Mouse (Mus musculus): ENCODE data around the gene Lrp11. TPM values are rescaled to one million over a fixed set of nuclear protein-coding genes. Genes with fewer than 3 reads are reported as not detected.
A peak's percentile ranks its signal among the peaks of the same experiment; 100 is the strongest.

Lrp11 gene
- polyA plus RNA-seq, 1 experiment = 1.3 TPM

DNA sequence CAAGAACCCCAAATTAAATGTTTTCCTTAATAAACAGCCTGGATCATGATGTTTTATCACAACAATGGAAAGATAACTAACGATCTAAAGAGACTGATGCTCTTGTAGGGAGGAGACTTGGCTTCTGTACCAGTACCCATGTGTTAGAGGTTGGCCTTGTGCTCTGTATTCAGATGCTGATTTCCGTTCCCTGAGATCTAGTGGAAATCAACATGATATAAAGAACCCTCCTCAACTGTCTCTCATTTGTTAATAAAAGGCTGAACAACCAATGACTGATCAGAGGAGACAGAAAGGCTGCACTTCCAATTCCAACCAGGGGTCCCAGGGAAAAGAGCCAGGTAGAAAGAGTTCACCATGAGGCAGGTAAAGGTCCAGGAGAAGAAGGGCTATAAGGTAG is 56.3 kb downstream of the Lrp11 start:
- H3K27ac ChIP-seq (ENCODE audit: insufficient read depth, low read length) = no peak overlapping the region
- no peak overlapping the region for H3K4me3 ChIP-seq (ENCODE audit: extremely low read depth, insufficient read depth, insufficient read length)
- peaks cover 25% of the 10 kb centered on the region for H3K36me3 ChIP-seq (ENCODE audit: control insufficient read depth, insufficient read depth, low read length)
- TF ChIP-seq POLR2A (IDR thresholded peaks at IDR 0.05; ENCODE audit: low read depth, low read length) (no peak), CTCF (IDR thresholded peaks at IDR 0.05; ENCODE audit: extremely low read depth, insufficient read depth, insufficient read length, insufficient replicate concordance) (no peak)
- 93% methylated on average over 2 of the region's 2 CpGs for WGBS
- no peaks in the 10 kb centered on the region for H3K27me3 ChIP-seq (ENCODE audit: control insufficient read depth, insufficient read depth, low read length)
- H3K4me1 ChIP-seq (ENCODE audit: control insufficient read depth, insufficient read depth, insufficient read length) = no peaks in the 10 kb centered on the region
- no peak for DNase-seq (ENCODE audit: low read depth in 1 of 2, low spot score in 2 of 2)

DNA sequence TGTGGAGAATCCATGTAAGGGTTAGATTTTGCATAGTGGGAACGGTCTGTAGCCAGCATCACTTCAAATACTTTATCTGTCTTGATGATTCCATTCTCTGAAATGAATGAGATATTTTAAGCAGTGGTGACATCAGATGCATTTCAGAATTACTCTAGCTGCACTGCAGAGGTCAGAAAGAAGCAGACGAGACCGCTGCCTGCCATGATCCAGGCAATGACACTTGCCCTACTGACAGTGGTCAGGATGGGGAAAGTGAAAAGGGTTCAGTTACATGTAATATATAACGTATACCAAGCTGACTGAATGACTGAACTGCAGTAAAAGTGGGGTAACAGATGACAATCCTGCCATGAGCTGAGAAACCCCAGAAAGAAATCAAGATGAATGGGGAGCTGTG is 59.5 kb downstream of the Lrp11 start:
- no peak for TF ChIP-seq CTCF (IDR thresholded peaks at IDR 0.05; ENCODE audit: extremely low read depth, insufficient read depth, insufficient read length, insufficient replicate concordance)
- no peak for TF ChIP-seq POLR2A (IDR thresholded peaks at IDR 0.05; ENCODE audit: low read depth, low read length)
- H3K27ac ChIP-seq (ENCODE audit: insufficient read depth, low read length) = no peak overlapping the region
- WGBS = 94% methylated on average over 4 of the region's 4 CpGs
- no peak overlapping the region for H3K4me3 ChIP-seq (ENCODE audit: extremely low read depth, insufficient read depth, insufficient read length)
- H3K4me1 ChIP-seq (ENCODE audit: control insufficient read depth, insufficient read depth, insufficient read length) = no peaks in the 10 kb centered on the region
- no peaks in the 10 kb centered on the region for H3K27me3 ChIP-seq (ENCODE audit: control insufficient read depth, insufficient read depth, low read length)
- DNase-seq (ENCODE audit: low read depth in 1 of 2, low spot score in 2 of 2) = no peak
- H3K36me3 ChIP-seq (ENCODE audit: control insufficient read depth, insufficient read depth, low read length) = peaks cover 19% of the 10 kb centered on the region

DNA sequence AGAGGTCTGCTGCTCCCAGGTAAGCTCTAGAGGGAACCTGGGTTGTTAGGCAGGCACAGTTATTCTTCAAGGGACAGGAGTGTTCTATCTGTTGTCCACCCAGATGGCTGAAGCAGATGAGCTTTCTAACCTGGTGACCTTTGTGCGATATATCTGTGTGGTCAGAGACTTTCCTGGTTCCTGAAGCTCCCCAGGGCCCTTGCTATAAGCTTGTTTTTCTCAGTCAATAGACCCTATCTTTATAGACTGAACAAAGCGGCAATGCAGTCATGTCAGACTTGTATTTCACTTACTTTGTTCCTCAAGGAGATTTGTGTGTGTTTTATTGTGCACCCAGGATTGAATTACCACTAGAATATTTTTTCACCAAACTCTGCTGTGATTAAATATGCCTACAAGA is 61.5 kb downstream of the Lrp11 start:
- 97% methylated on average over 2 of the region's 2 CpGs for WGBS

DNA sequence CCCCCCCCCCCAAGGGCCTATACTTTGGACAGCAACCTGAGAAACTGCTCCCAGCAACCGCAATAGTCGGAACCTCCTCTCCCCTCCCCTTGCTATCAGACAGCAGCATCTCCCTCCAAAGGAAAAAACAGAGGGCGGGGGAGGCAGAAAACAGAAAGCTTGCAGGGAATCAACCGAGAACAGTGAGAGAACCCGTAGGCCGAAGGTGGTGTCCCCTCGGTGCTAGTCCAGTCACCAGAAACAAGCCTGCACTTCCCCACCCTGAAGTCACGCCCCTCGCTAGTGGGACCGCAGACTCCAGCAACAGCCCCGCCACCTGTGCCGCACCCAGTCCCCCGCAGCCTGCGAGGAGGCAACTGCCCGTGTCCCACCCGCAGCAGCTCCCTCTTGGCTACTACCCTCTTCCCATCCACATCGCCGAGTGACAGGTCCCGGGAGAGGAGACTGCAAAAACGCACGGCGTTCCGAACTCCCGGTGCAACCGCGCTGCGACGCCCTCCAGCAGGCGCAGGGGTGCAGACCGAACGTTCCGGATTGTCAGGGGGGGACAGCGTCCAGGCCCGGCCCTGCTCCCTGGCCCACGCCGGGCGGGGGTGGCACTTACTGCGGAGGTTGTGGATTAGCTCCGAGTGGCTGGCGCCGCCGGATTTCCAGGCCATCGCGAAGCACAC is 73.0 kb downstream of the Lrp11 start:
- Histone ChIP-seq H3K27me3 (ENCODE audit: control insufficient read depth, insufficient read depth, low read length) (no peaks in the 10 kb centered on the region), H3K4me1 (ENCODE audit: control insufficient read depth, insufficient read depth, insufficient read length) (no peaks in the 10 kb centered on the region; the same call in none of the 2 replicates), H3K4me3 (ENCODE audit: extremely low read depth, insufficient read depth, insufficient read length) (peak overlapping the region; percentile 75), H3K36me3 (ENCODE audit: control insufficient read depth, insufficient read depth, low read length) (peaks cover 1% of the 10 kb centered on the region; the same call in 1 of the 2 replicates), H3K27ac (ENCODE audit: insufficient read depth, low read length) (peak overlapping the region; percentile 81)
- DNase-seq (ENCODE audit: low read depth in 1 of 2, low spot score in 2 of 2) = peak; percentile 49 to 57
- WGBS = under 1% methylated on average over 44 of the region's 44 CpGs
- TF ChIP-seq CTCF (IDR thresholded peaks at IDR 0.05; ENCODE audit: extremely low read depth, insufficient read depth, insufficient read length, insufficient replicate concordance) (no peak), POLR2A (IDR thresholded peaks at IDR 0.05; ENCODE audit: low read depth, low read length) (0 out of 2 replicates have a peak, but pooled peaks have one; percentile 8)

More for the DNA sequence above, 61.5 kb downstream of the Lrp11 start:
- Histone ChIP-seq H3K4me3 (ENCODE audit: extremely low read depth, insufficient read depth, insufficient read length) (no peak overlapping the region), H3K27me3 (ENCODE audit: control insufficient read depth, insufficient read depth, low read length) (no peaks in the 10 kb centered on the region), H3K36me3 (ENCODE audit: control insufficient read depth, insufficient read depth, low read length) (peaks cover 14% of the 10 kb centered on the region), H3K4me1 (ENCODE audit: control insufficient read depth, insufficient read depth, insufficient read length) (no peaks in the 10 kb centered on the region), H3K27ac (ENCODE audit: insufficient read depth, low read length) (no peak overlapping the region)
- TF ChIP-seq POLR2A (IDR thresholded peaks at IDR 0.05; ENCODE audit: low read depth, low read length) (no peak), CTCF (IDR thresholded peaks at IDR 0.05; ENCODE audit: extremely low read depth, insufficient read depth, insufficient read length, insufficient replicate concordance) (no peak)
- no peak for DNase-seq (ENCODE audit: low read depth in 1 of 2, low spot score in 2 of 2)

DNA sequence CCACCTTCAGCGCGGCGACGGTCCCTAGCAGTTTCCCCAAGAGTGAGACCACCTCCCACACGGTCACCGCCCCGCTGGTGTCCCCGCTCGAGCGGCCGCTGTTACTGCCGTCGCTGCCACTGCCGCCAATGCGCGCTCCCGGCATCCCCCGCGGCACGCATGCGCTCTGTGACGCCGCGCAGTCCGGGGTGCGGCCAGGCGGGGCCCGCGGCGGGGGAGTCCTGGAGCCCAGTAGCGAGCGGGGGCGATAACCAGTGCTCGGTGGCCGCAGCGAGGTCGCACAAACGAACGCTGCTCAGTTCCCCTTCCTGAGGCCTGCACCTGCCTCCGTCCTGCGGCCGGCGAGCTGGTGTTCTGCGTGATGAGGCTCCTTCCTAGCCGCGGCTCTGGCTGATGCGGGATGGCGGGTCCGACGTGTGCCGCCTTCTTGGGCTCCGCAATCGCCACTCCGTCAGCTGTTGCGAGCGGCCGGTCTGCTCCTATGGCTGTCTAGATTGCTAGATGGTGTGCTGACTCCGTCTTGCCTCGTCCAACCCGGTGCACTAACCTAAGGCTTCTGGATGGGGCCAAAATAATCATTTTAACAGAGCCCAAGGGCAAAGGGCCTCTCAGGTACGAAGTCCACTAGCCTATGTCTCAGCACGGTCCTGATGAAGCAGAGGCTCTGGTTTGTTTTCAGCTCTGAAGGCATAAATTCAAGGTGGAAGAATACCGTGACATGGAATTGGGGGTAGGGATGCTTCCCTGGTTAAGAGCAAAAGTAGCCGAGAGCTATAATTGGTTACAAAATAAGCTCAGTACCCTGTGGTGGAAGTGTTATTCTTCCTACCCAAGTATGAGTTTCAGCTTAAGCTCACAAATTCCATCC is 73.8 kb downstream of the Lrp11 start:
- TF ChIP-seq CTCF (IDR thresholded peaks at IDR 0.05; ENCODE audit: extremely low read depth, insufficient read depth, insufficient read length, insufficient replicate concordance) (no peak), POLR2A (IDR thresholded peaks at IDR 0.05; ENCODE audit: low read depth, low read length) (peak; percentile 57; the same call in 1 of the 2 replicates)
- peak; percentile 68 to 91 for DNase-seq (ENCODE audit: low read depth in 1 of 2, low spot score in 2 of 2)
- Histone ChIP-seq H3K27ac (ENCODE audit: insufficient read depth, low read length) (peak overlapping the region; percentile 81), H3K27me3 (ENCODE audit: control insufficient read depth, insufficient read depth, low read length) (no peaks in the 10 kb centered on the region), H3K36me3 (ENCODE audit: control insufficient read depth, insufficient read depth, low read length) (peaks cover 1% of the 10 kb centered on the region; the same call in 1 of the 2 replicates), H3K4me1 (ENCODE audit: control insufficient read depth, insufficient read depth, insufficient read length) (no peaks in the 10 kb centered on the region; the same call in none of the 2 replicates), H3K4me3 (ENCODE audit: extremely low read depth, insufficient read depth, insufficient read length) (peak overlapping the region; percentile 75)
- under 1% methylated on average over 64 of the region's 64 CpGs for WGBS

DNA sequence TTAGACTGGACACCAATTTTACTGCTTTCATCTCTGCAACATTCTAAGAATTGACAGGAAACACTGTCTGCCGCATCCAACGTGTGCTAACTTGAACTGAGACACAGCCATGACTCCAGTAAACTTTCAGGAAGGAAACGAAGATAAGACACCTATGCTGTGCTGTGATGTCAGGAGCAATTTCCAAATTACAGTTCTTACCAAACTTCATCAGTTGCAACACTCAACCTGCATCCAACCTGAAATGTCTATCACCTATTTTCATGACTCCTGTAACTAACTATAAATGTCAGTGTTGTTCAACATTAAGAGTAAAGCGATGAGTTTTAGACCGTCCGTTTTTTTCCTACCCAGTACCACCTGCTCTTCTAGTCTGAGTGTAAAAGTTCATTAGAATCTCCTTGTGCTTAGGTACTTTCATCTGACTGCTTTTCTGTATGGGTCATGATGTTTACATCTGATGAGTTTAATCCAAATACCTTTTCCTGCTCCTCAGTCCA is 74.5 kb downstream of the Lrp11 start:
- Histone ChIP-seq H3K27ac (ENCODE audit: insufficient read depth, low read length) (no peak overlapping the region), H3K4me1 (ENCODE audit: control insufficient read depth, insufficient read depth, insufficient read length) (no peaks in the 10 kb centered on the region; the same call in none of the 2 replicates), H3K36me3 (ENCODE audit: control insufficient read depth, insufficient read depth, low read length) (peaks cover 1% of the 10 kb centered on the region; the same call in 1 of the 2 replicates), H3K27me3 (ENCODE audit: control insufficient read depth, insufficient read depth, low read length) (no peaks in the 10 kb centered on the region), H3K4me3 (ENCODE audit: extremely low read depth, insufficient read depth, insufficient read length) (no peak overlapping the region)
- no peak for DNase-seq (ENCODE audit: low read depth in 1 of 2, low spot score in 2 of 2)
- TF ChIP-seq CTCF (IDR thresholded peaks at IDR 0.05; ENCODE audit: extremely low read depth, insufficient read depth, insufficient read length, insufficient replicate concordance) (no peak), POLR2A (IDR thresholded peaks at IDR 0.05; ENCODE audit: low read depth, low read length) (no peak)
- 38% methylated on average over 6 of the region's 6 CpGs for WGBS

Data from spleen, adult 2 months (tissue).